Mouse (Mus musculus) hematopoietic stem cell, adult 5-6 weeks (primary cell): ENCODE measurements around the gene Fitm1. TPM values are rescaled to one million over a fixed set of nuclear protein-coding genes. Genes with fewer than 3 reads are reported as not detected.
A peak's percentile ranks its signal among the peaks of the same experiment; 100 is the strongest.

Source experiments
- ATAC-seq, 2 experiments: fragments of 125-278 bp in 1 of 2; replicated peaks in 1 of 2; 2 replicates each; pipeline ENCODE4 v1.8.0; 2016 to 2017; ENCODE audit warnings: inconsistent platforms in 2 of 2, mild to moderate bottlenecking in 2 of 2, moderate number of reproducible peaks in 2 of 2, low read depth in 1 of 2, moderate TSS enrichment in 1 of 2; ENCODE audit not compliant: low FRiP score in 2 of 2, poor library complexity in 2 of 2, severe bottlenecking in 2 of 2, insufficient read depth in 1 of 2, low TSS enrichment in 1 of 2
- total RNA-seq: library from RNA; stranded (forward); fragments of 172-1452, 232-1000 nt; gene quantifications from 2 replicates; pipeline ENCODE4 v1.2.3, GENCODE M21; 2017

Fitm1 gene
- total RNA-seq, 1 experiment from 2014 or later: not detected

DNA sequence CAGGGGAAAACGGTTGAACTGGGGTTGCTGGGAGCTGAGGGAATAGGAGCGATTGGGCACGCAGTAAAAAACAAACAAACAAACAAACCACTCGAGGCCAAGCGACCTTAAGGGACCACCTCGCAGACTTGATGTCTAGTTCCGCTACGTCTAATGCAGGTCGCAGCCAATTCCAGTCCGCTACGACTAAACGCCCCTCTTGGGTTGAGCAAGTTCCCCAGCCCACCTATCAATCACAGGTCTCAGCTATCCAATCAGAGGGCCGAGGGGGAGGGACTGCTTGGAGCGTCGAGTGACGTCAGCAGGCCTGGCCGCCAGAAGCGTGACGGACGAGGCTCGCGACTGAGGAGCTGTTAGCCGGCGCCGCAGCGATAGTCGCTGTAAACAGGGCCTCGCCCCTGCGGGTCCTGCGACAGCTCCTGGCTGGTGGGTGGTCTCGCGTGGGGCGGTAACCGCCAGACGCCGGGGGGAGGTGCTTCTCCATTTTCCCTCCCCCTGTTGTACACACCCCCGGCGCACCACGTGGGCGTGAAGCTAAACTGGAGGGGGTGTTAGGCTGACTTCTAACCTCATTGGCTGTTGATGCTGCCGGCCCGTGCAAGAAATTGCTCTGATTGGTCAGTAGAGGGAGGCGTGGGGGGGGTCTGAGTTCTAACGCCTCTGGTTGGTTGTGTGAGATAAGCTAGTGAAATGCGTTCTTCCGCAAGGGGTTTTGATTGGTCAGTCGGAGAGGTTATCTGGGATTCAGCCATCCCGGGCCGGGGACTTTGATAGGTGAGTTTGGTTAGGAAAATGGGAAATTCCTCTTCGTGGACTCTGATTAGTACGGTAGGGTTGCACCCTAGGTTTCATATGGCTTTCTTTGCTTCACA, 15.0 kb upstream of the Fitm1 start, which contains the start of gene A730061H03Rik:
Gene A730061H03Rik, minus strand, starts transcription at position 205 of the 872 bp plus-strand sequence.
- ATAC-seq: peak; percentile 82 to 86

DNA sequence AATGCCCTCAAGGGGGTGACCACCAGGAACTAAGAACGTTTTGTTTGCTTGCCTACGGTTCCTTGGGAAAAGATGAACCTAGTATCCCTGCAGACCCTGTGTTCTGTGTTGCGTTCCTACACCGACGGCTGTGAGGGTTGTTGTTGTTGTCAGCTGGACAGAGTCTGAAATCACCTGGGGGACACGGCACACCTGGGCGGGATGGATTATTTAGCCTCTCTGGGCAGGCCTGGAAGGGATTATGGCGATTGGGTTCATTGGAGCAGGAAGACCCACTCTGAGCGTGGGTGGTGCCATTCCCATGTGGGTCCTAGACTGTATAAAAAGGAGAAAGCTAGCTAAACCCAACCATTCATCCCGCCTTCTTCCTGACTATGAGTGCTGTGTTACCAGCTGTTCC, 13.6 kb upstream of the Fitm1 start:
- ATAC-seq: no peak

DNA sequence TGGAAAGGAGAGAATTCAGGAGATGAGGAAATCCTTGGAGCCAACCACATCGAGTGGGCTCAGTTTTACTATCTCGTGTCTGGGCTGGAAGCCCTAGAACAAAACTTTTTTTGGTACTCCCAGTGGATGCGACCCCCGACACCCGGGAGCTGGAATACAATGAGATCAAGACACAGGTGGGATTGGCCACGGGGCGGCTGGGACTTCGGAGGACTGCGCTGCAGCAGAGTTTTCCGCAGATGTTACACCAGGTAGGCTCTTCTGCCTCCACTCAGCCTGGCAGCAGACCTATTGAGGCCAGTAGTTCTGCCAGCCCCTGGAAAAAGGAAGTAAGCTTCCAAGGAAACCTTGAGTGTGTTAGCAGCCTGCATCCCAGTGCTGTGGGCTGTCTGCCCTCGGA, 12.2 kb upstream of the Fitm1 start:
- ATAC-seq: no peak

DNA sequence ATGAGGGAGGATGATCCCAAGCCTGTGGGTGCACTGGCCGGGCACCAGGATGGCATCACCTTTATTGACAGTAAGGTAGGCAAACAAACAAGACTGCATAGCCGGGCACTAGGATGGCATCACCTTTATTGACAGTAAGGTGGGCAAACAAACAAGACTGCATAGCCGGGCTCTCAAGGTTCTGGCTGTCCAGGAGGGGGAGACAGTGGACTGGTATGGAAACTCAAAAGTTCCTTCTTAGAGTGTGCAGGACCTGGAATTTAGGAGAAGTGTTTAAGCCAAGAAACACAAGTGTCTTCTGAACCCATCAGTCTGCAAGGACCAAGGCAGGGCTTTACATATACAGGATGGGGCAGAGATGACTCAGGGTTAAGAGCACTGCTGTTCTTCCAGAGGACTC, 9.7 kb upstream of the Fitm1 start:
- no peak for ATAC-seq

DNA sequence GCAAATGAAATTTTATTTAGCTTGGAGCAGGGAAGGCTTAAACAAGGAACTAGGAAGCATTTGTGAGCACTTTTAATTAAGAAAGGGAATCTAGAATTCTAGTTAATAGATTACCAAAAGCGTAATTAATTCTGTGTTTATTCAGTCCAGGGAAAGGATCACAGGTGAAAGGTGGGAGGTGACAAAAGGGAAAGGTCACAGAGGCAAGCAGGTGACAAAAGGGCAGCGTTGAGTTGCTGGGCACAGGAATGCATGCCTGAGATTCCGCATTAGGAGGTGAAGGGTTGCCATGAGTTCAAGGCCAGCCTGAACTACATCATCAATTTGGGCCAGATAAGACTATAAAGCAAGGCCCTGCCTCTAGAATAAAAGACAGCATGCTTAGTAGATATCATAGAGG, 7.9 kb upstream of the Fitm1 start:
- no peak for ATAC-seq

DNA sequence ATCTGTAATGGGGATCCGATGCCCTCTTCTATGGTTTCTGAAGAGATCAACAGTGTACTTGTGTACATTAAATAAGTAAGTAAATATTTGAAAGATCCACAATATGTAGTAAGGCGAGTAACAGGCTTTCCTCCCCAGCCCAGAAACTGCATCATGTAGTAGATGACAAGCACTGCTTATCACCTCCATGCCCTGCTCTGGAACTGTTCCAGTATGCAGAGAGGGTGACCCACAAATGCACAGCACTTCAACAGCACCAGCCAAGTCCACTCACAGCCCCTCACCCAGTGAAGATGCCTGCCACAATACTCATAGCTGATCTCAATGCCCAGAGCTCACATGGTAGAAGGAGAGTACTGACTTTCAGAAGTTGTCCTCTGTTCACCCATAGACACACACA, 4.8 kb upstream of the Fitm1 start:
- no peak for ATAC-seq

DNA sequence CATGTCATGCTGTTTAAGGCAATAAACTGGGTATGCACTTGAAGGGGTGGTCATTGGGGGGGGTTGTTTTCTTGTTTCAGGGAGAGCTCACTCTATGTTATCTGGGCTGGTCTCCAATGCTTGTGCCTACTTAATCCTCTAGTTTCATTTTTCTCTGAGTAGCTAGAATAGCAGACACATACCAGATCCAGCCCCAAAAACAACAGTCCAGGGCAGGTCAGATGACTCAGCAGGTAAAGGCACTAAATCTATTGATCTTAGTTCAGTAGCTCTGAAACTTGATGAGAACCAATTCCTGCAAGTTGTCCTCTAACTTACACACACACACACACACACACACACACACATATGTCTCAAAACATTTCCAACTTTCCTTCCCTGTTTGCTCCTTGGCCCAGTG, 3.7 kb upstream of the Fitm1 start:
- no peak for ATAC-seq

DNA sequence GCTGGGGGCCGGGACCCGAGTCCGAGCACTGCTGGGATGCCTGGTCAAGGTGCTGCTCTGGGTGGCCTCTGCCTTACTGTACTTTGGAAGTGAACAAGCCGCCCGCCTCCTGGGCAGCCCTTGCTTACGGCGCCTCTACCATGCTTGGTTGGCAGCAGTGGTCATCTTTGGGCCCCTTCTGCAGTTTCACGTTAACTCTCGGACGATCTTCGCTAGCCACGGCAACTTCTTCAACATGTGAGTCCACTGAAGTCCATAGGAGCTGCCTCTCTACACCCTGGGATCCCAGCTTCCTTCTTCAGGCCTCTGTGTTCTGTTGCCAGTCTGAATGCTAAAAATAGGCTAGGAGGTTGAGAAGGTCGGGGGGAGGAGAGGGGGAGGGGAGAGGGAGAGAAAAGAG, 294 bp downstream of the Fitm1 start:
- ATAC-seq: no peak

DNA sequence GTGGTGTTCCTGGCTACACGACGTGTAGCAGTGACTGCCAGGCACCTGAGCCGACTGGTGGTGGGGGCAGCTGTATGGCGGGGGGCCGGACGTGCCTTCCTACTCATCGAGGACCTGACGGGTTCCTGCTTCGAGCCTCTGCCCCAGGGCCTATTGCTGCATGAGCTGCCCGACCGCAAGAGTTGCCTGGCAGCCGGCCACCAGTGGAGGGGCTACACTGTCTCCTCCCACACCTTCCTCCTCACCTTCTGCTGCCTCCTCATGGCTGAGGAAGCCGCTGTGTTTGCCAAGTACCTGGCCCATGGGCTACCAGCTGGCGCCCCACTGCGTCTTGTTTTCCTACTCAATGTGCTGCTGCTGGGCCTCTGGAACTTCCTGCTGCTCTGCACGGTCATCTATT, 959 bp downstream of the Fitm1 start:
- ATAC-seq: peak in 1 of 2 experiments; percentile 47; a peak in 1 of 4 replicates

DNA sequence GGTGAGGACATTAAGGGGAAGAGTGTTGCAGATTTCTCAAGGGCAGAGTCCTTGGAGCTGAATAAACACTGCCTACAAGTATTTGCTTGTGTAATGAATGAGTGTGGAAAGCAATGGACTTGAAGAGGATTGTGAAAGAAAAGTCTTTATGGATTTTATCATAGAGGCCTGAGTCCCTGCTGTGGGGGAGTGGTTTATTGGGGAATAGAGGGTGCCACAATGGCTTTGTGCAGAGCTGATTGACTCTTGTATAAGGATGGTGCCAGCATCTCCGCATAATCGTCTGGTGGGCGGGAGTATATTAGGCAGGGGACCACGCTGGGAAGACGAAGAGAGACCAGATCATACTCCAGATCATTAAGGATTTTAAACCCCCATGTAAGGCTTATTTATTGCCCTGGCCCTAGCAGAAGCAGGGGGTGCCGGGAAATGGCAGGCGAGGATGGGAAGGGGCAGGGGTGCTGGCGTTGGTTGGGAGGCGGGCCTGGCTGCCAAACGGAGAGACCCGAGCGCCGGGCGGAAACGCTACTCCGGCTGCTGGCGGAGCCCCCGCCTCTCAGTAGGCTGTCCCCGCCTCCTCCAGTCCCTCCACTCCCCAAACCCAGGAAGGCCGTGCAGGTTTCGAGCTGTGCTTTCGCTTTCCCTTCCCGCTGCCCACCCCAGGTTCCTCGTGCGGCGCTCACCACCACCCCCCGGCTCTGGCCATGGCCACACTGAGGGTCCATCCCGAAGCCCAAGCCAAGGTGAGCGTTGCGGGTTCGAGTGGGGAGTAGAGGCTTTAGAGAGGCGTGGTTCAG, 2.7 kb downstream of the Fitm1 start, which contains the start of gene Psme1:
Gene Psme1, plus strand, starts transcription at position 253 of the 797 bp plus-strand sequence.
- ATAC-seq: peak; percentile 86 to 92

DNA sequence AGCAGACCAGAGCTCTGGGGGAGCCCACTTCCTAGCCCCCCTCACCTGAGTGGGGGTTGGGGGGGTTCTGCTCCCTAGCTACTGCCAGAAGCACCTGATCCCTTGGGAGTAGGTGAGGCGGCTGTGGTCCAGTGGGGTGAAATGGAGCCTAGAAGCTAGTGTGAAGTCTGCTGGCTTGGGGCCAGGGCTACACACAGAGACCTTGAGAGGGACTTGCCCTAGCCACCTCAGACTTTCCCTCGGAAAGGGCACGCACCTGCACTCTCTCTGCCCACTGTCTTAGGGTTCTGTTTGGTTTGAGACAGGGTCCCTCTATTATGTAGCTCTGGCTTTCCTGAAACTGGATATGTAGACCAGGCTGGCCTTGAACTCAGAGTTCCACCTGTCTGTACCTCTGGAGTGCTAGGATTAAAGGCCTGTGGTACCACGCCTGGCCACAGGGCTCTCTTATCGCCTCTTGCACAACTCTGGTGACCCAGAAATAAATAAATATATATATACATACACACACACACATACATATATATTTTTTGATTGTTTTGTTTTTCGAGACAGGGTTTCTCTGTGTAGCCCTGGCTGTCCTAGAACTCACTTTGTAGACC, 3.4 kb downstream of the Fitm1 start:
- peak; percentile 9 to 15; a peak in 2 of 4 replicates for ATAC-seq

DNA sequence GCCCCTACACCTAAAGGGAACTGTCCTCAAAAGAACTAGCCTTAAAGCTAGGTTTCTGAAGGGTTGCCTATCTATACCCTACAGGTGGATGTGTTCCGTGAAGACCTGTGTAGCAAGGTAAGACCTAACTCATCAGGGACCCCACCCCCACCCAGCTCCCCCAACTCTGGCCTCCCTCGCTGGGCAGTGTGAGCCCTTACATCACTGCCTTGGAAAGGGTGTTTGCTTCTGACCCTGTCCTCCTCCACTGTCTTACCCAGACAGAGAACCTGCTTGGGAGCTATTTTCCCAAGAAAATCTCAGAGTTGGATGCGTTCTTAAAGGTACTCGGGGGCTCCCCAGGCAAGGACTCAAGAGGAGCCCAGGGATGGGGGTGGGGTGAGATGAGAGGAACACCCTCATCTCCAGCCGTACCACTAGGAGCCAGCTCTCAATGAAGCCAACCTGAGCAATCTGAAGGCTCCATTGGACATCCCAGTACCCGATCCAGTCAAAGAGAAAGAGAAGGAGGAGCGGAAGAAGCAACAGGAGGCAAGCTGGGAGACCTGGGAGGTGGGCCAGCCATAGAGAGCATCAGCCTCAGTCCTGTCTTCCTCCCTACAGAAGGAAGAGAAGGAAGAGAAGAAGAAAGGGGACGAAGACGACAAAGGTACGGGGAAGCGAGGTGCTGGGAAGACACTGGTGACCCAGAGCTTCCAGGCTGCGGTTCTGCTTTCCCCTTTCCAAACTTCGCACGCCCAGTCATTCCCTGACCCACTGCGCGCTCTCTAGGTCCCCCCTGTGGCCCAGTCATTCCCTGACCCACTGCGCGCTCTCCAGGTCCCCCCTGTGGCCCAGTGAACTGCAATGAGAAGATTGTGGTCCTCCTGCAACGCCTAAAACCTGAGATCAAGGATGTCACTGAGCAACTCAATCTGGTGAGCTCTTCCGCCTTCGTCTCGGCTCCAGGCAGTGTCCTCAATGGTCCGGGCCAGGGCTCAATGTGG, 4.4 kb downstream of the Fitm1 start:
- ATAC-seq: no peak

DNA sequence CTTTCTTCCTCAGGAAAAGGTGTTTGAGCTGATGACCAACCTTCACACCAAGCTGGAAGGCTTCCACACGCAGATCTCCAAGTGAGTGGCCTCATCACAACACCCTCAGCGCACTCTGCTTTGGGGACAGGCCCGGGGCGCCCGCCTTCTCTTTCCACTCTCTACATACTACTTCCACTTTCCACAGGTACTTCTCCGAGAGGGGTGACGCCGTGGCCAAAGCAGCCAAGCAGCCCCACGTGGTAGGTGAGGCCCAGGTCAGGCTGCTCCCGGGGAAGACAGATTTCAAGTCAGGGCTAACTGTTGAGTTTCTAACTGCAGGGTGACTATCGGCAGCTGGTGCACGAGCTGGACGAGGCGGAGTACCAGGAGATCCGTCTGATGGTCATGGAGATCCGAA, 5.3 kb downstream of the Fitm1 start:
- no peak for ATAC-seq

DNA sequence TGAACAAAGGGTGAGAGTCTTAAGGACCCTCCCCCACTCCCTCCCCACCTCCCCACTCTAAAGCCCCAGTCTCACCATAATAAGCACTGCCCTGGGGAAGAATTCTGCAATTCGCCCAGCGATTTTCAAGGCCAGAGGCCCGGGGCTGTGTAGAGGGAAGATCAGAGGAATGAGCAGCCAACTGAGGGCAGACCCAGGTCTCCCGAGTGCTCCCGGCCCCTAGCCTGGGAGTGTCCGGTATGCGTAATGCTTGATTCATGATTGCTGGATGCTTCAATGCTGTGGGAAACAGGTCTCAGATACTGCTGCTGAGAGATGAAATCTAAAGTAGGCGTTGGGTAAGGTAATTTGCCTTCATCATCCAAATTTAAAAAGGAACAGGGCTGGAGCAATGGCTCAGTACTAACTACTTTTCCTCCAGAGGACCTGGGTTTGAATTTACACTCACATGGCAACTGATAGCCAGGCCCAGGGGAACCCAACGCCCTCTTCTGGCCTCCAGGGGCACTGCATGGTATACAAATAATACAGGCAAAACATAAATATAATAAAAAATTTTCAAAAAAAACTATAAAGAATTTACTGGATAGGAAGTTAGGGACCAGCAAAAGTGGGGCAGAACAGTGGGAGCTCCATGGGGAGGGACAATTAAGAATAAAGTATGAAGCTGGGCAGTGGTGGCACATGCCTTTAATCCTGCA, 6.7 kb downstream of the Fitm1 start:
- no peak for ATAC-seq

DNA sequence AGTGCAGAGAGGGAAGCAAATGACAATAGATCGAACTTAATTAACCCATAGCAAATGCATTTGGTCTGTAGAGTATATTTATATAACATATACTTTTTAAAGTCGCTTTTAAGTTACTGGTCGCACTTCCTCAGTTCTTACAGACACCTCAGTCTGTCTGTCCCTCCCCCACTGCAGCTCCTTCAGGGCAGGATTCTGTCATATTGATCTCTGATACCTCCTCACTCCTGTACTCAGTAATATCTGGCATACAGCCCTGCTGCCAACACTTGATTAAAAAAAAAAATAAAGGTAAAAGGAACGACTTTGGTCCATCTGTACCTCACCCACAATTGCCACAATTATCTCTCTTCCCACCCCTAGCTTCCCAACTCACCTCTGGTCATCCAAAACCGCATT, 8.9 kb downstream of the Fitm1 start:
- ATAC-seq: no peak
